Mouse (Mus musculus): Measurements from ENCODE around the gene Bptf. TPM values are rescaled to one million over a fixed set of nuclear protein-coding genes. Genes with fewer than 3 reads are reported as not detected.
"Not testable (repeated sequence)": the region's sequence is repeated elsewhere in the genome, so short reads cannot be mapped to it uniquely, and the experiment has no call there.

Bptf gene
- polyA plus RNA-seq, 1 experiment from 2014 or later = 8.3 TPM

DNA sequence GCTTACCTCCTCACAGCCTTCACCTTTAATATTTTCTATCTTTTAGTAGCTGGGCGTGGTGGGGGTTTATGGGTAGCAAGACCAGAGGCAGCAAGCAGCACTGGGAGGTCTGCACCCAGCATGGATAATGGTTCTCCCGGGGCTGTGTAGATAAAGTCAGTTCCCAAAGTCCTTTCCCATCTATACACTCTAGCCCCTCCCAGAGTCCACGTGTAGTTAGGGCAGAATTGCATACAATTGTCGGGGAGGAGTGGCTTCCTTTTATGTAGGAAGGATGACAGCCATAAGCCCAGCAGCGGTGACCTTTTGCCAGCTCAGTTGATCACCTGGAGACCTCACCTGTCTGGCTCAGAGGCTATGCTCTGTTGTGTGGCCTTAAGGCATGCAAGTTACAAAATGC is 21.7 kb upstream of the Bptf start:
- Histone ChIP-seq H3K4me1 (ENCODE audit: insufficient read depth) (no peaks in the 10 kb centered on the region), H3K9me3 (ENCODE audit: low read length) (no peaks in the 10 kb centered on the region), H3K9ac (replicated peaks) (no peak overlapping the region), H3K27me3 (ENCODE audit: insufficient read depth, low read length) (no peaks in the 10 kb centered on the region), H3K4me2 (ENCODE audit: low read depth, low read length) (no peak overlapping the region), H3K4me3 (ENCODE audit: low read depth, low read length) (no peak overlapping the region), H3K27ac (ENCODE audit: low read depth) (no peak overlapping the region), H3K36me3 (replicated peaks; ENCODE audit: insufficient read depth, low read length) (no peaks in the 10 kb centered on the region)
- 68% methylated on average over 5 of the region's 5 CpGs for WGBS (ENCODE audit: insufficient replicate concordance)
- ATAC-seq = no peak
- DNase-seq = no peak
- no peak for TF ChIP-seq CTCF (IDR thresholded peaks at IDR 0.05; ENCODE audit: low read depth)
- TF ChIP-seq EP300 (IDR thresholded peaks at IDR 0.05; ENCODE audit: low read depth) = no peak

GRCm38 (mm10) chr11:107151809-107152208 is 19.9 kb upstream of the Bptf start:
- H3K36me3 ChIP-seq (replicated peaks; ENCODE audit: insufficient read depth, low read length) = no peaks in the 10 kb centered on the region
- no peaks in the 10 kb centered on the region for H3K27me3 ChIP-seq (ENCODE audit: insufficient read depth, low read length)
- H3K27ac ChIP-seq (ENCODE audit: low read depth) = no peak overlapping the region
- ATAC-seq (no peak), DNase-seq (no peak)
- H3K9me3 ChIP-seq (ENCODE audit: low read length) = no peaks in the 10 kb centered on the region
- WGBS (ENCODE audit: insufficient replicate concordance) = 78% methylated on average over 7 of the region's 7 CpGs
- no peak overlapping the region for H3K4me2 ChIP-seq (ENCODE audit: low read depth, low read length)
- no peak overlapping the region for H3K4me3 ChIP-seq (ENCODE audit: low read depth, low read length)
- no peak overlapping the region for H3K9ac ChIP-seq (replicated peaks)
- TF ChIP-seq EP300 (IDR thresholded peaks at IDR 0.05; ENCODE audit: low read depth) (no peak), CTCF (IDR thresholded peaks at IDR 0.05; ENCODE audit: low read depth) (peak; percentile 65)
- H3K4me1 ChIP-seq (ENCODE audit: insufficient read depth) = no peaks in the 10 kb centered on the region

GRCm38 (mm10) chr11:107143956-107144355 is 12.0 kb upstream of the Bptf start:
- not testable (repeated sequence) for H3K4me1 ChIP-seq (ENCODE audit: insufficient read depth); H3K9me3 ChIP-seq (ENCODE audit: low read length); H3K4me3 ChIP-seq (ENCODE audit: low read depth, low read length); H3K4me2 ChIP-seq (ENCODE audit: low read depth, low read length); H3K9ac ChIP-seq (replicated peaks); H3K27me3 ChIP-seq (ENCODE audit: insufficient read depth, low read length); H3K36me3 ChIP-seq (replicated peaks; ENCODE audit: insufficient read depth, low read length); DNase-seq; H3K27ac ChIP-seq (ENCODE audit: low read depth); ATAC-seq
- WGBS (ENCODE audit: insufficient replicate concordance) = 87% methylated on average over 11 of the region's 11 CpGs

- no peak overlapping the region for H3K4me3 ChIP-seq (ENCODE audit: low read depth, low read length)
- no peaks in the 10 kb centered on the region for H3K4me1 ChIP-seq (ENCODE audit: insufficient read depth)
- no peak for TF ChIP-seq EP300 (IDR thresholded peaks at IDR 0.05; ENCODE audit: low read depth)
- no peak for TF ChIP-seq CTCF (IDR thresholded peaks at IDR 0.05; ENCODE audit: low read depth)
- no peaks in the 10 kb centered on the region for H3K36me3 ChIP-seq (replicated peaks; ENCODE audit: insufficient read depth, low read length)
- WGBS (ENCODE audit: insufficient replicate concordance) = 51% methylated on average over 2 of the region's 2 CpGs
- no peak overlapping the region for H3K9ac ChIP-seq (replicated peaks)
- no peak for DNase-seq
- no peak overlapping the region for H3K27ac ChIP-seq (ENCODE audit: low read depth)
- no peaks in the 10 kb centered on the region for H3K9me3 ChIP-seq (ENCODE audit: low read length)
- ATAC-seq = peak; percentile 68; the same call in 1 of the 2 replicates
- no peaks in the 10 kb centered on the region for H3K27me3 ChIP-seq (ENCODE audit: insufficient read depth, low read length)
- H3K4me2 ChIP-seq (ENCODE audit: low read depth, low read length) = no peak overlapping the region
Measured at GRCm38 (mm10) chr11:107142382-107142781, 10.5 kb upstream of the Bptf start.

- no peaks in the 10 kb centered on the region for H3K9me3 ChIP-seq (ENCODE audit: low read length)
- WGBS (ENCODE audit: insufficient replicate concordance) = 22% methylated on average over 6 of the region's 6 CpGs
- H3K36me3 ChIP-seq (replicated peaks; ENCODE audit: insufficient read depth, low read length) = no peaks in the 10 kb centered on the region
- H3K4me3 ChIP-seq (ENCODE audit: low read depth, low read length) = no peak overlapping the region
- H3K4me1 ChIP-seq (ENCODE audit: insufficient read depth) = no peaks in the 10 kb centered on the region
- TF ChIP-seq EP300 (IDR thresholded peaks at IDR 0.05; ENCODE audit: low read depth) = no peak
- TF ChIP-seq CTCF (IDR thresholded peaks at IDR 0.05; ENCODE audit: low read depth) = no peak
- no peak overlapping the region for H3K4me2 ChIP-seq (ENCODE audit: low read depth, low read length)
- H3K27ac ChIP-seq (ENCODE audit: low read depth) = 0 out of 2 replicates have a peak overlapping the region, but pooled peaks have one; percentile 12
- no peak overlapping the region for H3K9ac ChIP-seq (replicated peaks)
- DNase-seq = no peak
- no peak for ATAC-seq
- H3K27me3 ChIP-seq (ENCODE audit: insufficient read depth, low read length) = no peaks in the 10 kb centered on the region
Measured at GRCm38 (mm10) chr11:107140756-107141155, 8.8 kb upstream of the Bptf start.

- H3K4me3 ChIP-seq (ENCODE audit: low read depth, low read length) = no peak overlapping the region
- H3K9ac ChIP-seq (replicated peaks) = no peak overlapping the region
- no peaks in the 10 kb centered on the region for H3K27me3 ChIP-seq (ENCODE audit: insufficient read depth, low read length)
- H3K4me2 ChIP-seq (ENCODE audit: low read depth, low read length) = no peak overlapping the region
- no peaks in the 10 kb centered on the region for H3K36me3 ChIP-seq (replicated peaks; ENCODE audit: insufficient read depth, low read length)
- H3K9me3 ChIP-seq (ENCODE audit: low read length) = no peaks in the 10 kb centered on the region
- no peak overlapping the region for H3K27ac ChIP-seq (ENCODE audit: low read depth)
- TF ChIP-seq EP300 (IDR thresholded peaks at IDR 0.05; ENCODE audit: low read depth) (no peak), CTCF (IDR thresholded peaks at IDR 0.05; ENCODE audit: low read depth) (peak; percentile 55)
- WGBS (ENCODE audit: insufficient replicate concordance) = 58% methylated on average over 3 of the region's 3 CpGs
- no peaks in the 10 kb centered on the region for H3K4me1 ChIP-seq (ENCODE audit: insufficient read depth)
- peak; percentile 43 for DNase-seq
- no peak for ATAC-seq
Measured at GRCm38 (mm10) chr11:107138633-107139032, 6.7 kb upstream of the Bptf start.

GRCm38 (mm10) chr11:107137593-107137992 is 5.7 kb upstream of the Bptf start:
- H3K9me3 ChIP-seq (ENCODE audit: low read length) = no peaks in the 10 kb centered on the region
- no peak overlapping the region for H3K4me3 ChIP-seq (ENCODE audit: low read depth, low read length)
- H3K4me2 ChIP-seq (ENCODE audit: low read depth, low read length) = no peak overlapping the region
- no peaks in the 10 kb centered on the region for H3K27me3 ChIP-seq (ENCODE audit: insufficient read depth, low read length)
- no peak overlapping the region for H3K27ac ChIP-seq (ENCODE audit: low read depth)
- TF ChIP-seq CTCF (IDR thresholded peaks at IDR 0.05; ENCODE audit: low read depth) (no peak), EP300 (IDR thresholded peaks at IDR 0.05; ENCODE audit: low read depth) (no peak)
- H3K4me1 ChIP-seq (ENCODE audit: insufficient read depth) = peaks cover 2% of the 10 kb centered on the region
- H3K9ac ChIP-seq (replicated peaks) = no peak overlapping the region
- DNase-seq (no peak), ATAC-seq (no peak)
- no peaks in the 10 kb centered on the region for H3K36me3 ChIP-seq (replicated peaks; ENCODE audit: insufficient read depth, low read length)
- WGBS (ENCODE audit: insufficient replicate concordance) = 92% methylated on average over 6 of the region's 6 CpGs

DNA sequence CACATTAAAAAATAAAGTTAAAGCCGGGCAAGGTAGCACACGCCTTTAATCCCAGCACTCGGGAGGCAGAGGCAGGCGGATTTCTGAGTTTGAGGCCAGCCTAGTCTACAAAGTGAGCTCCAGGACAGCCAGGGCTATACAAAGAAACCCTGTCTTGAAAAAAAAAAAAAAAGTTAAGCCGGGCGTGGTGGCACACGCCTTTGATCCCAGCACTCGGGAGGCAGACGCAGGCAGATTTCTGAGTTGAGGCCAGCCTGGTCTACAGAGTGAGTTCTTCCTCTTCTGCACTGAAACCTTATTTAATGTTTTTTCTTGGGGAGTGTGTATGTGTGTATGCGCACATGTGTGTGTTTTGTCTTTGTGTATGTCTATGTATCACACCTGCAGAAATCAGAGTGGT is 4.5 kb upstream of the Bptf start:
- H3K9ac ChIP-seq (replicated peaks); ATAC-seq; H3K4me1 ChIP-seq (ENCODE audit: insufficient read depth); H3K9me3 ChIP-seq (ENCODE audit: low read length); H3K4me2 ChIP-seq (ENCODE audit: low read depth, low read length); DNase-seq; H3K27me3 ChIP-seq (ENCODE audit: insufficient read depth, low read length); H3K4me3 ChIP-seq (ENCODE audit: low read depth, low read length); H3K36me3 ChIP-seq (replicated peaks; ENCODE audit: insufficient read depth, low read length); H3K27ac ChIP-seq (ENCODE audit: low read depth): not testable (repeated sequence)
- WGBS (ENCODE audit: insufficient replicate concordance) = 85% methylated on average over 10 of the region's 10 CpGs

All from liver, postnatal 0 days (tissue).